Mouse (Mus musculus) embryonic facial prominence, embryonic 13.5 days (tissue): ENCODE results near the gene Slc5a4b. TPM values are rescaled to one million over a fixed set of nuclear protein-coding genes. Genes with fewer than 3 reads are reported as not detected.

ENCODE experiments used
- ATAC-seq: fragments of 200-750 bp; cut with Nextera tagmentation; 2 replicates; pipeline ENCODE4 v1.8.0; 2017; ENCODE audit warnings: low read depth; ENCODE audit not compliant: insufficient number of reproducible peaks, insufficient read depth, low FRiP score, low TSS enrichment
- H3K27ac ChIP-seq: fragments of 300-500 bp; sonication (generic); 2 replicates; pipeline ENCODE4 v1.5.1; 2015; ENCODE audit warnings: moderate library complexity, mild to moderate bottlenecking, inconsistent platforms
- H3K27me3 ChIP-seq: fragments of 300-500 bp; sonication (generic); 2 replicates; pipeline ENCODE4 v1.6.1; 2015; ENCODE audit warnings: mild to moderate bottlenecking, inconsistent platforms
- H3K36me3 ChIP-seq: fragments of 300-500 bp; sonication (generic); 2 replicates; pipeline ENCODE4 v1.6.1; 2015; ENCODE audit warnings: mild to moderate bottlenecking, inconsistent platforms
- H3K4me1 ChIP-seq: fragments of 300-500 bp; sonication (generic); 2 replicates; pipeline ENCODE4 v1.6.1; 2015; ENCODE audit warnings: inconsistent platforms
- H3K4me2 ChIP-seq: fragments of 300-500 bp; sonication (generic); 2 replicates; pipeline ENCODE4 v1.6.1; 2015; ENCODE audit warnings: moderate library complexity, mild to moderate bottlenecking, inconsistent platforms
- H3K4me3 ChIP-seq: fragments of 300-500 bp; sonication (generic); 2 replicates; pipeline ENCODE4 v1.5.1; 2015; ENCODE audit warnings: mild to moderate bottlenecking, inconsistent platforms
- H3K9ac ChIP-seq: fragments of 300-500 bp; sonication (generic); 2 replicates; pipeline ENCODE4 v1.6.1; 2015; ENCODE audit warnings: mild to moderate bottlenecking, inconsistent platforms
- H3K9me3 ChIP-seq: fragments of 300-500 bp; sonication (generic); 2 replicates; pipeline ENCODE4 v1.6.1; 2016; ENCODE audit warnings: inconsistent platforms
- WGBS: fragments of 180-500 bp; shearing (Covaris S2); methylation state at CpG from one replicate; pipeline ENCODE4 v1.1.7; 2015; ENCODE audit warnings: mixed read lengths; 5-methylcytosine and 5-hydroxymethylcytosine counted together
- polyA plus RNA-seq: library from polyadenylated mRNA; unstranded; fragments of >200 nt; fragmentation: Nextera tagmentation; extraction: Ambion mirVana; gene quantifications from 2 replicates; pipeline ENCODE4 v1.2.1, GENCODE M21; 2015

The Slc5a4b gene
- polyA plus RNA-seq, 1 experiment from 2014 or later = not detected

DNA sequence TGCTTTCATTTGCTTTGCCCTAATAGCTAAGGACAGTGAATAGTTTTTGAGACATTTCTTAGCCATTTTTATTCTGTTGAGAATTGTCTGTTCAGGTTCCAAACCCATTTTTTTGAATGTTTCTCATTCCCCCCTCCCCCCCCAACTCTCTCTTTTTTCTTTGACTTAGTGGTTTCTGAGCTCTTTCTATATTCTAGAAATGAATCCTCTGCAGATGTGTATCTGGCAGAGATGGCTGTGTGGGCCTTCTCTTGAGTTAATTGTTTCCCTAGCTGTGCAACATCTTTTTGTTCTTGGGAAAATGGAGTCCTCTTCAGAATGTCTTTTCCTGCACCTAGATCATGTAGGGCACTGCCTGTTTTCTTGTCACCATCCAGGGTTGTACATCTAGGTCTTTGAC, 75.5 kb downstream of the Slc5a4b start:
- H3K27ac ChIP-seq = no peak overlapping the region
- H3K9ac ChIP-seq = no peak overlapping the region
- no peak overlapping the region for H3K4me3 ChIP-seq
- no peaks in the 10 kb centered on the region; the same call in 1 of the 2 replicates for H3K4me1 ChIP-seq
- no peak for ATAC-seq
- no peaks in the 10 kb centered on the region for H3K27me3 ChIP-seq
- no peaks in the 10 kb centered on the region for H3K9me3 ChIP-seq
- no peak overlapping the region for H3K4me2 ChIP-seq
- H3K36me3 ChIP-seq = peaks cover 49% of the 10 kb centered on the region

DNA sequence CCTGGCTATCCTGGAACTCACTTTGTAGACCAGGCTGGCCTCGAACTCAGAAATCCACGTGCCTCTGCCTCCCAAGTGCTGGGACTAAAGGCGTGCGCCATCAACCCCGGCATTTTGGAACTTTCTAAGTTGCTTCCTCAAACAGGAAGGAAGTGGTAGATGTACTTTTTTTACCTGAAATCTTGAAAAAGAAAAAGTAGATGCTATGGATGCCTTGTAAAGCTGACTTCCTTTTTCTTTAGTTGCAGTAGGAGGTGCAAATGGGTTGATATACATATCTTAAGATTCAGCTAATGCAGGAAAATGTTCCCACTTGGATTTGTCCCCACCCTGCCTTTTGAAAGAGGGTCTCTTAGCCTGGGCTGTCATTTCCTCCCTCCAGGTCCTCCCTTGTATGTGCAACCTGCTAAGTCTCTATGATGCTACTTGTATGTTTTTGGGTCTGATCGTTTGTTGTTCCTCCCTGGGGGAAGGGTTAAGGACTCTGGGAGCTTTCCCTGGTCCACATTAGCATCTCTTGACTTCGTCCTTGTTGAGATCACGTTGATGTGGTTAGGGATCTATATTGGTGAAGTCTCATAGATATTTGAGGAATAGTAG, 76.7 kb downstream of the Slc5a4b start:
- Histone ChIP-seq H3K9me3 (no peaks in the 10 kb centered on the region), H3K9ac (no peak overlapping the region), H3K4me3 (no peak overlapping the region), H3K4me2 (peak overlapping the region; percentile 78), H3K36me3 (peaks cover 37% of the 10 kb centered on the region), H3K27me3 (no peaks in the 10 kb centered on the region), H3K27ac (no peak overlapping the region), H3K4me1 (no peaks in the 10 kb centered on the region; the same call in 1 of the 2 replicates)
- no peak for ATAC-seq
- WGBS = 96% methylated on average over 8 of the region's 8 CpGs

DNA sequence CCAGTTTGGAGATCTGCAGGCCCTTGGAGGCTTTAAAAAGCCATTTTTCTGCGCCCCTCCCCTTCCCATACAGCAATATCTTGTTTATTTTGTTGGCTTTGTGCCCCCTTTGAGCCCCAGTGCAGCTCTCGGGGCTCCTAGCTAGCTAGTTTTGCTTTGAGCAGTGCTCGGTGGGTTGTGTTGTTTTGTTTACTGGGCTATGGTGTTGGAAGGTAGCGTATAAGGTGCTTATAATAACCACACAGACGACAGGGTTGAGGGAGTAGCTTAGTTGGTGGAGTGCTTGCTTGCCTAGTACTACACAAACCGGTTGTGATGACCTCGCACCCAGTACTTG, 77.7 kb downstream of the Slc5a4b start:
- 21% methylated on average over 7 of the region's 7 CpGs for WGBS
- Histone ChIP-seq H3K36me3 (peaks cover 27% of the 10 kb centered on the region), H3K4me3 (peak overlapping the region; percentile 92)

DNA sequence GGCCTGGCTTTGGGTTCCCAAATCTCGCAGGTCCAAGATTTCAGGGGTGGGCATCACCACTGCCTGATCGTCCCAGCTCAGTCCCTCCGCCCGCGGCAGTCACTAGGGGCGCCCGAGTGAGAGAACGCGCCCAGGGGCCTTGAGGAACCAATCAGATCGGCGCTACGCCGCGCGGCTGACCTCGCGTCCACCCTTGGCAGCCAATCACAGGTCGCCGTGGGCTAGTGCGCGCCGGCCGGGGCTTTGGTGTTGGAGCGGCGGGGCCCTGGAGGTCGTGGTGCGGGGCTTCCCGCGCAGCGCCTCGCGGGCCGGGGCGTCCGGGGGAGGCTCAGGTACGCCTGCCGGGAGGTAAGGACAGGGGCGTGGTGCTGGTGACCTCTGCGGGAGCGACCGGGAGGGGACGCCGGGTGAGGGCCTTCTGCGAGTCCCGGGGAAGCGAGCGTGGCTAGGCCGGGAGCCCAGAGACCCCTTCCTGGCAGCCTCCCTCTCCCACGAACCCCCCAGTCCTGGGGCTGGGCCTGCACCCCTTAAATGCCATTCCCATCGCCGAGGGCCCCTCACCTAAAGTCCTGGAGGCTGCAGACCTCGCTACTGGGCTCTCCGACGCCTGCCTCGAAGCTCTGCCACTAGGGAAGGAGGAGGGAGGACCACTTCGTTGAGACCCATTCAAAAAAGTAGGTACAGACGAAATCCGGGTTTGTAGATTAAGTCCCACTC, 78.2 kb downstream of the Slc5a4b start, which contains the start of gene Zfp280b:
TSS of gene Zfp280b (plus strand) at position 249 of the 717 bp plus-strand sequence.
- peak; percentile 96 for ATAC-seq
- Histone ChIP-seq H3K36me3 (peaks cover 22% of the 10 kb centered on the region), H3K27ac (peak within 1 kb of the TSS; percentile 78), H3K4me3 (peak within 1 kb of the TSS; percentile 92), H3K4me2 (peak within 1 kb of the TSS; percentile 78), H3K27me3 (no peaks in the 10 kb centered on the region), H3K4me1 (no peaks in the 10 kb centered on the region; the same call in 1 of the 2 replicates), H3K9me3 (no peaks in the 10 kb centered on the region), H3K9ac (peak within 1 kb of the TSS; percentile 97)
- WGBS = under 1% methylated on average over 56 of the region's 58 CpGs

More for the DNA sequence above, 77.7 kb downstream of the Slc5a4b start:
- no peak for ATAC-seq
- Histone ChIP-seq H3K27me3 (no peaks in the 10 kb centered on the region), H3K9ac (peak overlapping the region; percentile 97), H3K4me2 (peak overlapping the region; percentile 78), H3K27ac (peak overlapping the region; percentile 78; the same call in 1 of the 2 replicates), H3K9me3 (no peaks in the 10 kb centered on the region), H3K4me1 (no peaks in the 10 kb centered on the region; the same call in 1 of the 2 replicates)

DNA sequence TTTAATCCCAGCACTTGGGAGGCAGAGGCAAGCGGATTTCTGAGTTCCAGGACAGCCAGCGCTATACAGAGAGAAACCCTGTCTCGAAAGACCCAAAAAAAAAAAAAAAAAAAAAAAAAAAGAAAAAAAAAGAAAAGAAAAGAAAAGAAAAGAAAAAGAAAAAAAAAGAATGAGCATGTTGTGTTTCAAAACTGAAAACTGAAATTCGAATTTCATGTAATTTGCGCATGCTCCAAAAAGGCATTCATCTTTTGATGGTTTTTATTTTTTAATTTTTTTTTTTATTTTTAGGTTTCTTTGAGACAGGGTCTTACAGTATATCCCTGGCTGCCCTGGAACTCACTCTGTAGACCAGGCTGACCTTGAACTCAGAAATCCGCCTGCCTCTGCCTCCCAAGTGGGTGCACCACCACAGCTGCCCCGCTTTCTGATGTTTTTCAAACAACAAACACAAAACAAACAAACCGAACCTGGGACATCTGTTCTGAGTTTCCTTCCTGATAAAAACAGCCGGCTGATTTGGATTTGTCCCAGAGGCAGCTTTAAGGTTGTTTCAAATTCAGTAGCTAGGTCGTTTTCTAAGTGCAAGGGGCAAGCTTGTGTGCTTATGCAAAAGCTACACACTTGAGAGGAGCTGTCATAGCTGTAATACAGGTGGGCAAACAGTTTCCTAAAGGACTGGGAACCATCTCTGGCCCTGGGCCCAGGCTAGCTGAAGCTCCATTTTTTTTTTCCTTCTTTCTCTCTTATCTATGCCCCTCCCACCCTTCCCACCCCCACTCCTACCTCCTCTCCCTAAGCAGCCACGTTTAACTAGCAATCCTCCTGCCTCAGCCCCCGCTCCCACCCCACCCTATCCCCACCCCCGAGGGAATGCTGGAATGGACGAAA, 79.0 kb downstream of the Slc5a4b start:
- H3K9me3 ChIP-seq = no peaks in the 10 kb centered on the region
- H3K4me2 ChIP-seq = peak overlapping the region; percentile 78
- H3K9ac ChIP-seq = peak overlapping the region; percentile 97
- H3K36me3 ChIP-seq = peaks cover 14% of the 10 kb centered on the region
- peak overlapping the region; percentile 92 for H3K4me3 ChIP-seq
- no peak for ATAC-seq
- H3K4me1 ChIP-seq = no peaks in the 10 kb centered on the region; the same call in 1 of the 2 replicates
- no peaks in the 10 kb centered on the region for H3K27me3 ChIP-seq
- 0 out of 2 replicates have a peak overlapping the region, but pooled peaks have one; percentile 16 for H3K27ac ChIP-seq
- WGBS = 50% methylated on average over 14 of the region's 14 CpGs

DNA sequence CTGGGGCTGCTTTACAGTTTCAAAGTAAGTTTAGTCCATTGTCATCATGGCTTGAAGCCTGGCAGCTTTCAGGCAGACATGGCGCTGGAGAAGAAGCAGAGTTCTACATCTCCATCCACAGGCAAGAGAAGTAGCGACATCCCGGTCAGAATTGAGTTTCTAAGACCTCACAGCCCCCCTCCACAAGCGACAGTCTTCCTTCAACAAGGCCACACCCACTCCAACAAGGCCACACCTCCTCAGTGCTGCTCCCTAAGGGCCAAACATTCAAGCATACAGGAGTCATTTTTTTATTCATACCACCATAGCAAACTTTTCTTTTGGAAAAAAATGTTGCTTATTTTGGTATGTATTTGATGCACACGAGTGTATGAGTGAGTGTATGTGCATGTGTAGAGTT, 80.3 kb downstream of the Slc5a4b start:
- Histone ChIP-seq H3K4me2 (no peak overlapping the region), H3K9ac (no peak overlapping the region), H3K4me3 (no peak overlapping the region), H3K27ac (no peak overlapping the region), H3K36me3 (peaks cover 8% of the 10 kb centered on the region), H3K4me1 (no peaks in the 10 kb centered on the region; the same call in 1 of the 2 replicates), H3K27me3 (no peaks in the 10 kb centered on the region), H3K9me3 (no peaks in the 10 kb centered on the region)
- ATAC-seq = no peak
- WGBS = 59% methylated on average over 5 of the region's 5 CpGs

DNA sequence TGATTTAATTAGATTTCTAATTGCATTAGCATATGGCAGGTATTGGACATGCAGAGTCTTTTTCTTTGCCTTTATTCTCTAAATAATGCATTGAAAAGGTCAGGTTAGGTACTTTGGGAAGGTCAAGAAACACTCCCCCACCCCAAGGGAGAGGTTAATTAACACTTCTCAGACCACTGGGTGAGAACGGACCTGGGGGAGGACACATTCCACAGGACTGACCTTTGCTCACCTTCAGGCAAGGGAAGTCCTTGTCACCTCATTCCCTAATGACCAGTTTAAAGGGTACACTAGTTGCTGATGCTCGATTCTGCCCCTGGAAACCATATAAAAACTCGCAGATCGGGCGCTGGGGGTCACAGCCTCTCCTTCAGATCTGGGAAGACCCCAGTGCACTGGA, 81.5 kb downstream of the Slc5a4b start:
- Histone ChIP-seq H3K4me3 (no peak overlapping the region), H3K36me3 (no peaks in the 10 kb centered on the region), H3K27ac (no peak overlapping the region), H3K27me3 (no peaks in the 10 kb centered on the region), H3K4me2 (no peak overlapping the region), H3K9ac (no peak overlapping the region), H3K4me1 (no peaks in the 10 kb centered on the region; the same call in 1 of the 2 replicates), H3K9me3 (peaks cover 5% of the 10 kb centered on the region; the same call in 1 of the 2 replicates)
- no peak for ATAC-seq
- WGBS = 62% methylated on average over 5 of the region's 5 CpGs

DNA sequence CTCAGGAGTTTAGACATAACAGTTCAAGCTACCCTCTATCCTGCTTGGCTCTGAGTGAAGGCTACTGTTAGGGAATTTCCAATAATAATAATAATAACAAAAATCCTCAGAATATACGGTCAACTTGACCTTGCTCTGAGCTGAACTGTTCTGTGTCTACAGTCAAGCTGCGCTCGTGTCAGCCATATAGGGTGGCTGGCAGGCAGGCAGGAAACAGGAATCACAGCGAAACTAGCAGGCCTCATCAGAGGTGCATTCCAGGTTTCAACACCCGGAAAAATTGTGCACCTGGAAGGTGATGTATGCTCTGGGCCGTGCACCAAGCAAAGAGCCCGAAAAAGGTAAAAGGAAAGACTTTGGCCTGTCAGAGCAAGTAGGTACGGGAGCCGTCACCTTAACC, 82.4 kb downstream of the Slc5a4b start:
- no peak for ATAC-seq
- 58% methylated on average over 9 of the region's 9 CpGs for WGBS
- Histone ChIP-seq H3K4me3 (no peak overlapping the region), H3K27me3 (no peaks in the 10 kb centered on the region), H3K36me3 (no peaks in the 10 kb centered on the region), H3K9ac (no peak overlapping the region), H3K27ac (no peak overlapping the region), H3K9me3 (peaks cover 5% of the 10 kb centered on the region; the same call in 1 of the 2 replicates), H3K4me1 (no peaks in the 10 kb centered on the region; the same call in 1 of the 2 replicates), H3K4me2 (no peak overlapping the region)

DNA sequence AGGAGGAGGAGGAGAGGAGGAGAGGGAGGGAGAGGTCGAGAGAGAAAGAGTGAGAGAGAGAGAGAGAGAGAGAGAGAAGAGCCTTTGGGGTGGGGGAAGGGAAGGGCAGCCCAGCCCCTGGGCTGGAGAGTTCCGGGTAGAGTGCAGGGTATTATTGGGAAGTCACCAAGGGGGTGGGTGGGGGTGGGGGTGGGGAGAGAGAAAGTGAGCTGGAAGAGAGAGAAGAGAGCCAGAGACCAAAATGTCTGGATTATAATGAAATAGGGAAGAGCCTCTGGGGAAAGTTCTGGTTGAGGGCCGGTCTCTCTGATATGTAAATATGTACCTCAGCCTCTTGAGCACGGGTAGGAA, 82.8 kb downstream of the Slc5a4b start:
- no peak overlapping the region for H3K27ac ChIP-seq
- no peak overlapping the region for H3K9ac ChIP-seq
- no peak for ATAC-seq
- peaks cover 5% of the 10 kb centered on the region; the same call in 1 of the 2 replicates for H3K9me3 ChIP-seq
- H3K4me2 ChIP-seq = no peak overlapping the region
- no peaks in the 10 kb centered on the region for H3K27me3 ChIP-seq
- H3K36me3 ChIP-seq = no peaks in the 10 kb centered on the region
- no peaks in the 10 kb centered on the region for H3K4me1 ChIP-seq
- 15% methylated on average over 4 of the region's 4 CpGs for WGBS
- no peak overlapping the region for H3K4me3 ChIP-seq

DNA sequence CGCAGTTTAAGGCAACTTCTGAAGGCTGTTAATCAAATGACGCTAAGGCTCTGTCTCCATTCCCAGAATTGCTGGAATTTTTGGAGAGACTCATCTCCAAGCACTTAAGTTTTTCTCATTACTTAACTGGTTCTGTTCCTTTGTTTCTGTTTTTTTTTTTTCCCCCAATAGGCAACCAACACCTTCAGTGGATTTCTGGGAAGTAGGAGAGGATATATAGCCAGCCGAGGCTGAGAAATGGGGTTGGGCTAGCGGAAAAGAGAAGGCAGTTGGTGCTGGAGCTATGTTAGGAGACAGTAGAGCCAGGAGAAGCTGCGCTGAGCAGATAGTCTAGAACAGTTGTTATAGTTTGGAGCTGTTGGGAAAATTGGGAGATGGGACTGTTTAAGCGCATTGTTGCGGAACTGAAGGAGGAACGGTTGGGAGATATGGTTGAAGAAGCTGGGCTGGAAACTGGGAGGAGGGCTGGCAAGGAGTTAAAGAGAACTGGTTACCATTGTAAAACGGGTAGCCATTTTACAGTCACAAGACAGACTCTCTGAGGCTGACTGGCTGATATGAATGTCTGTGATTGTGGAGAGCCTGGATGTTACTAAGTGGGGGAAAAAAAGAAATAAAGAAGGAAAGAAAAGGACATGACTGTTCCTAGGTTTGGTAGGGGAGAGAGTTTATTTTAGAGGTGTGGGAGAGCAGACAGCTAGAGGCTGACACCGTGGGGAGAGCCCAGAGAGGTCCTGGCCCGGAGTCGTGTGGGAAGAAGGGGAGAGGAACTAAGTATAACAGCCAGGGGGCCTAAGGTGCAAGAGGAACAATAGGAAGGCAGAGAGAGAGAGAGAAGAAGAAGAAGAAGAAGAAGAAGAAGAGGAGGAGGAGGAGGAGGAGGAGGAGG, 83.4 kb downstream of the Slc5a4b start:
- H3K27ac ChIP-seq = no peak overlapping the region
- H3K4me2 ChIP-seq = no peak overlapping the region
- no peak overlapping the region for H3K4me3 ChIP-seq
- H3K9me3 ChIP-seq = peaks cover 5% of the 10 kb centered on the region; the same call in 1 of the 2 replicates
- ATAC-seq = no peak
- H3K9ac ChIP-seq = no peak overlapping the region
- H3K27me3 ChIP-seq = no peaks in the 10 kb centered on the region
- WGBS = 62% methylated on average over 12 of the region's 12 CpGs
- no peaks in the 10 kb centered on the region for H3K36me3 ChIP-seq
- H3K4me1 ChIP-seq = no peaks in the 10 kb centered on the region
